Mouse (Mus musculus) yolk sac, embryonic 10.5 days (tissue): ENCODE data around the gene Sec16b.

ENCODE experiments used
- DNase-seq: peaks from one replicate; pipeline ENCODE4 v3.0.0-alpha.2; 2017; ENCODE audit warnings: low spot score

Gene Sec16b

GRCm38 (mm10) chr1:157513559-157513958 lies 7.0 kb downstream of the Sec16b start:
- DNase-seq = no peak

GRCm38 (mm10) chr1:157514298-157514697 lies 7.8 kb downstream of the Sec16b start:
- DNase-seq = no peak

- DNase-seq = no peak
Measured at GRCm38 (mm10) chr1:157516838-157517808, 10.6 kb downstream of the Sec16b start.

GRCm38 (mm10) chr1:157518111-157518523 lies 11.6 kb downstream of the Sec16b start:
- DNase-seq = no peak

- DNase-seq = no peak
Measured at GRCm38 (mm10) chr1:157519396-157519795, 12.9 kb downstream of the Sec16b start.

GRCm38 (mm10) chr1:157522322-157522721 lies 15.8 kb downstream of the Sec16b start:
- no peak for DNase-seq

- no peak for DNase-seq
Measured at GRCm38 (mm10) chr1:157524775-157525174, 18.2 kb downstream of the Sec16b start.

GRCm38 (mm10) chr1:157525692-157526354 lies 19.3 kb downstream of the Sec16b start:
- DNase-seq = peak; percentile 80

- DNase-seq = peak; percentile 83
Measured at GRCm38 (mm10) chr1:157526625-157527024, 20.1 kb downstream of the Sec16b start.

- DNase-seq = no peak
Measured at GRCm38 (mm10) chr1:157532826-157533460, 26.4 kb downstream of the Sec16b start.

GRCm38 (mm10) chr1:157535571-157535970 lies 29.0 kb downstream of the Sec16b start:
- no peak for DNase-seq

- peak; percentile 20 for DNase-seq
Measured at GRCm38 (mm10) chr1:157536471-157536870, 29.9 kb downstream of the Sec16b start.

GRCm38 (mm10) chr1:157537636-157538035 lies 31.1 kb downstream of the Sec16b start:
- DNase-seq = no peak

GRCm38 (mm10) chr1:157545056-157545455 lies 38.5 kb downstream of the Sec16b start:
- DNase-seq = no peak

GRCm38 (mm10) chr1:157547658-157548057 lies 41.1 kb downstream of the Sec16b start:
- no peak for DNase-seq

GRCm38 (mm10) chr1:157549721-157550120 lies 43.2 kb downstream of the Sec16b start:
- DNase-seq = no peak

GRCm38 (mm10) chr1:157552749-157553451 lies 46.4 kb downstream of the Sec16b start:
- no peak for DNase-seq

GRCm38 (mm10) chr1:157554163-157554562 lies 47.6 kb downstream of the Sec16b start:
- DNase-seq = no peak

- no peak for DNase-seq
Measured at GRCm38 (mm10) chr1:157554686-157555530, 48.4 kb downstream of the Sec16b start.

GRCm38 (mm10) chr1:157555738-157556137 lies 49.2 kb downstream of the Sec16b start:
- DNase-seq = no peak

- DNase-seq = no peak
Measured at GRCm38 (mm10) chr1:157556439-157556838, 49.9 kb downstream of the Sec16b start.
